Mouse (Mus musculus) MEL (cell line): ENCODE measurements at regions not wholly inside any gene's neighbourhood (a gene's known extent, or its start where the extent isn't known, plus 50 kb on each side); places are given as distances from the start of the nearest gene placed in this dataset.

Experiments
- DNase-seq: peaks from one replicate; pipeline ENCODE4 v3.0.0; 2011; ENCODE audit warnings: low read depth, low spot score
- H3K27ac ChIP-seq: 2 replicates; pipeline ENCODE4 v1.5.1; 2012; ENCODE audit warnings: low read depth, mild to moderate bottlenecking, control low read depth, low read length, moderate library complexity; ENCODE audit not compliant: control insufficient read depth
- H3K27me3 ChIP-seq, 2 experiments: fragments of 150-350 bp in 1 of 2; sonication (generic) in 1 of 2; 2 replicates each; pipeline ENCODE4 v1.6.1; 2012; ENCODE audit warnings: low read length in 2 of 2, mild to moderate bottlenecking in 2 of 2, improper control_type of control experiment in 1 of 2, moderate library complexity in 1 of 2; ENCODE audit not compliant: insufficient read depth in 2 of 2, control insufficient read depth in 1 of 2
- H3K36me3 ChIP-seq, 2 experiments: 2 replicates each; pipeline ENCODE4 v1.6.1; 2012 to 2014; ENCODE audit warnings: low read length in 2 of 2, improper control_type of control experiment in 1 of 2, inconsistent platforms in 1 of 2, mild to moderate bottlenecking in 1 of 2; ENCODE audit not compliant: insufficient read depth in 2 of 2, control insufficient read depth in 1 of 2
- H3K4me1 ChIP-seq, 2 experiments: fragments of 150-350 bp in 1 of 2; sonication (generic) in 1 of 2; 2 replicates each; pipeline ENCODE4 v1.6.1; 2012; ENCODE audit warnings: low read length in 2 of 2, improper control_type of control experiment in 1 of 2, mild to moderate bottlenecking in 1 of 2; ENCODE audit not compliant: insufficient read depth in 2 of 2, control insufficient read depth in 1 of 2
- H3K4me3 ChIP-seq, 2 experiments: fragments of 150-350 bp in 1 of 2; sonication (generic) in 1 of 2; 2 replicates each; pipeline ENCODE4 v1.5.1; 2012; ENCODE audit warnings: low read depth in 2 of 2, low read length in 2 of 2, mild to moderate bottlenecking in 2 of 2, moderate library complexity in 2 of 2, control low read depth in 1 of 2, improper control_type of control experiment in 1 of 2; ENCODE audit not compliant: control insufficient read depth in 1 of 2, insufficient read depth in 1 of 2
- H3K79me2 ChIP-seq: 2 replicates; pipeline ENCODE4 v1.6.1; 2012; ENCODE audit warnings: mild to moderate bottlenecking, low read length, moderate library complexity; ENCODE audit not compliant: control insufficient read depth, poor library complexity, insufficient read depth
- H3K9ac ChIP-seq: 2 replicates; pipeline ENCODE4 v1.6.1; 2012; ENCODE audit warnings: low read depth, mild to moderate bottlenecking, control low read depth, low read length, moderate library complexity; ENCODE audit not compliant: control insufficient read depth, poor library complexity, severe bottlenecking
- H3K9me3 ChIP-seq: fragments of 150-350 bp; sonication (generic); replicated peaks from 2 replicates; pipeline ENCODE4 v1.6.1; 2012; ENCODE audit warnings: mild to moderate bottlenecking, low read length, improper control_type of control experiment, moderate library complexity; ENCODE audit not compliant: insufficient read depth
- BHLHE40 ChIP-seq: IDR thresholded peaks from 2 replicates; pipeline ENCODE4 v1.6.1; 2012; ENCODE audit warnings: low read depth, mild to moderate bottlenecking, inconsistent platforms, low read length, improper control_type of control experiment, borderline replicate concordance
- CHD1 ChIP-seq: IDR thresholded peaks from 2 replicates; pipeline ENCODE4 v1.6.1; 2012; ENCODE audit warnings: low read depth, mild to moderate bottlenecking, inconsistent platforms, low read length, improper control_type of control experiment
- CHD2 ChIP-seq: IDR thresholded peaks from 2 replicates; pipeline ENCODE4 v1.6.1; 2011; ENCODE audit warnings: low read length, improper control_type of control experiment
- CTCF ChIP-seq, 3 experiments: IDR thresholded peaks in 2 of 3; conservative IDR thresholded peaks in 1 of 3; 2 replicates each; pipeline ENCODE4 v1.5.1; 2011 to 2012; ENCODE audit warnings: low read length in 3 of 3, low read depth in 2 of 3, mild to moderate bottlenecking in 2 of 3, improper control_type of control experiment in 1 of 3, inconsistent platforms in 1 of 3, mixed read lengths in 1 of 3, moderate library complexity in 1 of 3; ENCODE audit not compliant: control insufficient read depth in 1 of 3, insufficient read depth in 1 of 3, poor library complexity in 1 of 3, severe bottlenecking in 1 of 3
- EP300 ChIP-seq, 2 experiments: IDR thresholded peaks; 2 replicates each; pipeline ENCODE4 v1.6.1; 2011; ENCODE audit warnings: improper control_type of control experiment in 2 of 2, low read length in 2 of 2, low read depth in 1 of 2, mild to moderate bottlenecking in 1 of 2
- GABPA ChIP-seq: IDR thresholded peaks from 2 replicates; pipeline ENCODE4 v1.6.1; 2012; ENCODE audit warnings: low read depth, mild to moderate bottlenecking, inconsistent platforms, low read length, improper control_type of control experiment, moderate library complexity
- MAFK ChIP-seq: IDR thresholded peaks from 2 replicates; pipeline ENCODE4 v1.6.1; 2011; ENCODE audit warnings: low read depth, mild to moderate bottlenecking, low read length, improper control_type of control experiment, borderline replicate concordance
- MXI1 ChIP-seq: IDR thresholded peaks from 2 replicates; pipeline ENCODE4 v1.6.1; 2011; ENCODE audit warnings: mild to moderate bottlenecking, low read depth, low read length, improper control_type of control experiment
- MYC ChIP-seq: IDR thresholded peaks from 2 replicates; pipeline ENCODE4 v1.6.1; 2011; ENCODE audit warnings: low read depth, mild to moderate bottlenecking, low read length, improper control_type of control experiment, moderate library complexity
- NELFE ChIP-seq: IDR thresholded peaks from 2 replicates; pipeline ENCODE4 v1.6.1; 2011; ENCODE audit warnings: low read depth, low read length, improper control_type of control experiment
- NRF1 ChIP-seq: IDR thresholded peaks from 2 replicates; pipeline ENCODE4 v1.6.1; 2014; ENCODE audit warnings: low read depth, mild to moderate bottlenecking, inconsistent platforms, low read length, improper control_type of control experiment, moderate library complexity; ENCODE audit not compliant: poor library complexity, insufficient read depth, severe bottlenecking
- POLR2A ChIP-seq, 2 experiments: IDR thresholded peaks; 2 replicates each; pipeline ENCODE4 v1.6.1; 2011 to 2012; ENCODE audit warnings: low read length in 2 of 2, mild to moderate bottlenecking in 2 of 2, control low read depth in 1 of 2, improper control_type of control experiment in 1 of 2, low read depth in 1 of 2, moderate library complexity in 1 of 2; ENCODE audit not compliant: control insufficient read depth in 1 of 2, insufficient read depth in 1 of 2, poor library complexity in 1 of 2
- POLR2AphosphoS2 ChIP-seq: IDR thresholded peaks from 2 replicates; pipeline ENCODE4 v1.6.1; 2011; ENCODE audit warnings: low read length, improper control_type of control experiment
- POLR2AphosphoS5 ChIP-seq: IDR thresholded peaks from 2 replicates; pipeline ENCODE4 v1.6.1; 2012; ENCODE audit warnings: low read depth, borderline replicate concordance, mild to moderate bottlenecking, inconsistent platforms, low read length, moderate library complexity, mixed read lengths
- RCOR1 ChIP-seq: IDR thresholded peaks from 2 replicates; pipeline ENCODE4 v1.6.1; 2012; ENCODE audit warnings: low read depth, mild to moderate bottlenecking, inconsistent platforms, low read length, improper control_type of control experiment
- SIN3A ChIP-seq: IDR thresholded peaks from 2 replicates; pipeline ENCODE4 v1.6.1; 2012; ENCODE audit warnings: low read length, improper control_type of control experiment, inconsistent platforms
- SMC3 ChIP-seq: IDR thresholded peaks from 2 replicates; pipeline ENCODE4 v1.6.1; 2011; ENCODE audit warnings: low read depth, low read length, improper control_type of control experiment
- TAL1 ChIP-seq: IDR thresholded peaks from 2 replicates; pipeline ENCODE4 v1.6.1; 2012; ENCODE audit warnings: mild to moderate bottlenecking, inconsistent platforms, low read length, moderate library complexity, mixed read lengths
- TBP ChIP-seq: IDR thresholded peaks from 2 replicates; pipeline ENCODE4 v1.8.0; 2011; ENCODE audit warnings: low read depth, low read length, improper control_type of control experiment
- TCF12 ChIP-seq: IDR thresholded peaks from 2 replicates; pipeline ENCODE4 v1.6.1; 2014; ENCODE audit warnings: low read depth, mild to moderate bottlenecking, inconsistent platforms, low read length, improper control_type of control experiment, moderate library complexity
- ZMIZ1 ChIP-seq: IDR thresholded peaks from 2 replicates; pipeline ENCODE4 v1.6.1; 2012; ENCODE audit warnings: low read depth, mild to moderate bottlenecking, inconsistent platforms, low read length, improper control_type of control experiment, moderate library complexity

DNA sequence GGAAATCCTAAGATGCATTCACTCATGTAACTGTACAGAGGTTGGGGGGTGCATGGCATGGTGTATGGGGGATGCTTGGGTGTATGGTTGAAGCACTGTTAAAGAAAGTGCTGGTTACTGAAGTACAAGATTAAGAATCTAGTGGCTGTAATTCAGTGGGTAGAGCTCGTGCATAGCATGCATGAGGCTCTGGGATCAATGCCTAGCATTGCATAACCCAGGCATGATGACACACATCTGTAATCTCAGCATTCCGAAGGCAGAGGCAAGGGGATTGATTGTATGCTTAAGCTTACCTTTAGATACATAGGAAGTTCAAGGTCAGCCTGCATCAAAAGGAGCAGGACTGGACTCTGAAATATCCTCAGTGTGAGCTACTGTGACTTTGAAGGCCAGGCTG, 67.7 kb upstream of the Zfp280d start:
- no peaks in the 10 kb centered on the region; a peak in 1 of 4 replicates for H3K36me3 ChIP-seq
- no peak overlapping the region for H3K27ac ChIP-seq
- no peaks in the 10 kb centered on the region for H3K9me3 ChIP-seq
- no peak overlapping the region for H3K9ac ChIP-seq
- no peak for DNase-seq
- H3K79me2 ChIP-seq, result no peaks in the 10 kb centered on the region
- no peak for TF ChIP-seq TCF12
- no peak for TF ChIP-seq NELFE
- TF ChIP-seq MAFK, result no peak
- no peak for TF ChIP-seq POLR2A (IDR thresholded peaks at IDR 0.05; ENCODE audit: control insufficient read depth in 1 of 2, insufficient read depth in 1 of 2, low read depth in 1 of 2, low read length in 2 of 2, poor library complexity in 1 of 2)
- TF ChIP-seq ZMIZ1, result no peak
- no peak for TF ChIP-seq NRF1
- TF ChIP-seq CHD1, result no peak
- TF ChIP-seq TAL1, result no peak
- no peak for TF ChIP-seq SIN3A
- no peak for TF ChIP-seq SMC3
- TF ChIP-seq RCOR1, result no peak
- H3K4me3 ChIP-seq, result no peak overlapping the region
- no peaks in the 10 kb centered on the region for H3K27me3 ChIP-seq
- H3K4me1 ChIP-seq, result no peaks in the 10 kb centered on the region

DNA sequence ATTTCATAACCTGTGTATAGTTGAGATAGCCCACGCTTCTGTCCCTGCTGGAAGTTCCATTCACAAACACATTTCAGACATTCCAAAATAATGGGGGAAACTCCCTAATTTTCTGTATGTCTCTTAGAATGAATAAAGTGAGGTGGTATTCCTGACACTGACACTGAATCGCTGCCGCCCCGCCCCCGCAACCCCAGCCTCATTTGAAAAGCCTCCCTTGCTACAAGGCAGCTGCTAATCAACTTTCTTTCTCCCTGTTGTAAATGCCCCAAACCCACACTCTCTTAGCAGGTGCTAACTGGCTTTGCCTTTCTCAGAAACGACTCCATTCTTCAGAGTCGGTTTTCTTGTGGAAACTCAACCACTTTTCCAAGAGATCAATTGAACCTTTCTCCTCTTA, 66.4 kb upstream of the Zfp280d start:
- Histone ChIP-seq H3K9ac (no peak overlapping the region), H3K4me1 (no peaks in the 10 kb centered on the region), H3K9me3 (no peaks in the 10 kb centered on the region), H3K27ac (no peak overlapping the region)
- TF ChIP-seq GABPA, result no peak
- no peak for TF ChIP-seq CTCF (IDR thresholded peaks at IDR 0.05 in 2 of 3, conservative IDR thresholded peaks at IDR 0.05 in 1 of 3; ENCODE audit: control insufficient read depth in 1 of 3, insufficient read depth in 1 of 3, low read depth in 2 of 3, low read length in 3 of 3, poor library complexity in 1 of 3, severe bottlenecking in 1 of 3)
- no peak for TF ChIP-seq CHD2
- TF ChIP-seq NELFE, result no peak
- no peak for TF ChIP-seq MYC
- TF ChIP-seq BHLHE40, result no peak
- no peak for TF ChIP-seq MAFK
- no peak for TF ChIP-seq POLR2AphosphoS2
- no peak for TF ChIP-seq TBP
- no peak for TF ChIP-seq EP300 (IDR thresholded peaks at IDR 0.05; ENCODE audit: low read depth in 1 of 2, low read length in 2 of 2)
- TF ChIP-seq MXI1, result no peak
- no peak for TF ChIP-seq TCF12
- TF ChIP-seq POLR2AphosphoS5, result no peak
- no peak for TF ChIP-seq NRF1
- TF ChIP-seq TAL1, result no peak
- TF ChIP-seq, all 39 proteins: peak for 0
- no peak for DNase-seq
- H3K4me3 ChIP-seq, result no peak overlapping the region
- no peaks in the 10 kb centered on the region for H3K36me3 ChIP-seq
- H3K79me2 ChIP-seq, result no peaks in the 10 kb centered on the region
- H3K27me3 ChIP-seq, result no peaks in the 10 kb centered on the region
